Comparison of ENCODE assay signal across 12 mouse cellular contexts in the genomic region with DNA sequence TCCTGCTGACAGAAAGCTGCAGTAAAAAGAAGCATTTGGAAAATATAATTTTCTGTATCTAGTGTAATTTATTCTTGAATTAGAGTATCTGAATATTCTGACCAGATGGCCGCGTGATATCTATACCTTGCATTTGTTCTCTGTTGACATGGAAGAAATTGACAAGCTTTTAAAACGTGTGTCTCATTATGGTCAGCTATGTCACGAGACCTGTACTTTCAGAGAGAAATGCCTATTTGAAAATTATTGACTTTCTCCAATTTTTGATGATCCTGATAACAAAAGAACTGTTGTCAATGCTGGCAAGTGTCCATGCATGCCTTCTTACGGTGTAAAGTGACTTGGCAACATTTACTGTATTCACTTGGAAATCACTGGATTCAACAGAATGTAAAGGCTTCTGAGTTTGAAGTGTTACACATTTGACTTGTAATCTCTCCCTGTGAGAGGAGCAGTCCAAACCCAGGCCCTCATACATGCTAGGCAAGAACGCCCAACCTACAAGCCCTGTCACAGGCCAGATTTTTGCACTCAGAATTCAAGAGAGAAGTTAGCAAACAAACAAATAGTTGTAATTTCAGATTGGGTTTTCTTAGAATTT. TPM values are rescaled to one million over a fixed set of nuclear protein-coding genes. Genes with fewer than 3 reads are reported as not detected.
DNase-seq lines count a peak whose midpoint lies in the region; ATAC-seq and TF ChIP-seq lines count a peak whose summit lies in the region.
"Had no signal": no experiment of that assay in that cellular context is flagged by ENCODE, and none has a peak within 500 bp of the region (broad histone marks: within the 10 kb centered on the region; RNA-seq: fewer than 3 reads in every experiment).

No protein-coding gene starts in this region.

- peaks cover 24% of the 10 kb centered on the region for H3K36me3 ChIP-seq in heart, adult 2 months (ENCODE audit: control insufficient read depth, insufficient read depth, low read length)
- H3K36me3 ChIP-seq in lung, embryonic 16.5 days (ENCODE audit: control insufficient read depth, insufficient read depth, low read length) = no peaks in the 10 kb centered on the region
- H3K36me3 ChIP-seq in liver, embryonic 16.5 days (ENCODE audit: control insufficient read depth, insufficient read depth) = no peaks in the 10 kb centered on the region
- H3K36me3 ChIP-seq: limb, embryonic 15.5 days; midbrain, embryonic 13.5 days had no signal

- WGBS in heart, adult 2 months = 40% methylated on average over 6 of the region's 6 CpGs
- 46% methylated on average over 6 of the region's 6 CpGs for WGBS in lung, embryonic 16.5 days
- 23% methylated on average over 6 of the region's 6 CpGs for WGBS in liver, embryonic 16.5 days (ENCODE audit: insufficient replicate concordance)

- no peak overlapping the region for H3K4me3 ChIP-seq in heart, adult 2 months
- H3K4me3 ChIP-seq in lung, embryonic 16.5 days (ENCODE audit: low read length) = no peak overlapping the region
- peak overlapping the region; percentile 53 for H3K4me3 ChIP-seq in liver, embryonic 16.5 days (ENCODE audit: low read depth, low read length)
- H3K4me3 ChIP-seq: limb, embryonic 15.5 days; midbrain, embryonic 13.5 days had no signal

- no peak overlapping the region for H3K4me2 ChIP-seq in lung, embryonic 16.5 days (ENCODE audit: low read depth, low read length)
- peak overlapping the region; percentile 66 for H3K4me2 ChIP-seq in liver, embryonic 16.5 days (ENCODE audit: low read depth, low read length)
- H3K4me2 ChIP-seq: limb, embryonic 15.5 days; midbrain, embryonic 13.5 days had no signal

- no peaks in the 10 kb centered on the region for H3K27me3 ChIP-seq in heart, adult 2 months (ENCODE audit: control insufficient read depth, insufficient read depth, low read length)
- H3K27me3 ChIP-seq in lung, embryonic 16.5 days (ENCODE audit: control insufficient read depth, insufficient read depth, low read depth, low read length) = no peaks in the 10 kb centered on the region
- H3K27me3 ChIP-seq in liver, embryonic 16.5 days (ENCODE audit: control insufficient read depth, insufficient read depth, low read depth, low read length) = no peaks in the 10 kb centered on the region
- H3K27me3 ChIP-seq: limb, embryonic 15.5 days; midbrain, embryonic 13.5 days had no signal

- TF ChIP-seq EP300 in heart, adult 2 months (IDR thresholded peaks at IDR 0.05; ENCODE audit: insufficient read depth, low read depth, low read length) = no peak

- no peak for ATAC-seq in lung, embryonic 16.5 days (ENCODE audit: low read depth)
- ATAC-seq in liver, embryonic 16.5 days (ENCODE audit: low read depth) = no peak
- ATAC-seq: midbrain, embryonic 13.5 days had no signal

- H3K9ac ChIP-seq in heart, adult 2 months (ENCODE audit: low read depth, low read length) = no peak overlapping the region
- no peak overlapping the region for H3K9ac ChIP-seq in lung, embryonic 16.5 days (ENCODE audit: low read length)
- peak overlapping the region; percentile 54 for H3K9ac ChIP-seq in liver, embryonic 16.5 days (ENCODE audit: low read depth, low read length)
- H3K9ac ChIP-seq: limb, embryonic 15.5 days; midbrain, embryonic 13.5 days had no signal

- intact Hi-C loops in heart, adult 2 months (cut with DNase I) = no loop called here
- intact Hi-C loops in heart, postnatal 10 days (cut with DNase I) = no loop called here

- peaks cover 20% of the 10 kb centered on the region for H3K4me1 ChIP-seq in heart, adult 2 months (ENCODE audit: control insufficient read depth, insufficient read depth, low read length)
- peaks cover 30% of the 10 kb centered on the region for H3K4me1 ChIP-seq in lung, embryonic 16.5 days (replicated peaks; ENCODE audit: control insufficient read depth, insufficient read depth, low read length)
- peaks cover 55% of the 10 kb centered on the region for H3K4me1 ChIP-seq in liver, embryonic 16.5 days (ENCODE audit: control insufficient read depth, low read depth, low read length)

- H3K27ac ChIP-seq in heart, adult 2 months = peak overlapping the region; percentile 1; the same call in 1 of the 2 replicates
- H3K27ac ChIP-seq in lung, embryonic 16.5 days (ENCODE audit: low read length) = peak overlapping the region; percentile 10; the same call in 1 of the 2 replicates
- H3K27ac ChIP-seq in liver, embryonic 16.5 days (ENCODE audit: low read length) = peak overlapping the region; percentile 74
- H3K27ac ChIP-seq: limb, embryonic 15.5 days; midbrain, embryonic 13.5 days had no signal

- DNase-seq in heart, adult 2 months = no peak
- no peak for DNase-seq in heart, postnatal 10 days
- DNase-seq in lung, adult 18-20 months = no peak
- DNase-seq in brain, embryonic 14.5 days (ENCODE audit: low read depth) = peak; percentile 56
- no peak for DNase-seq in B cell, adult 2 months
- DNase-seq: adrenal gland, adult 8-10 months; kidney, postnatal 36 days; thymus, adult 2 months had no signal

- no peak for TF ChIP-seq CTCF in heart, adult 2 months (IDR thresholded peaks at IDR 0.05)
- TF ChIP-seq CTCF in brain, embryonic 14.5 days (IDR thresholded peaks at IDR 0.05; ENCODE audit: borderline replicate concordance, extremely low read depth, insufficient read depth, insufficient read length) = no peak

- TF ChIP-seq POLR2A in heart, adult 2 months (IDR thresholded peaks at IDR 0.05; ENCODE audit: insufficient read depth, low read depth, low read length) = no peak
- no peak for TF ChIP-seq POLR2A in brain, embryonic 14.5 days (IDR thresholded peaks at IDR 0.05; ENCODE audit: borderline replicate concordance, extremely low read depth, insufficient read depth, insufficient read length, poor library complexity, severe bottlenecking)

- H3K9me3 ChIP-seq in lung, embryonic 16.5 days (ENCODE audit: control insufficient read depth, low read length) = no peaks in the 10 kb centered on the region
- no peaks in the 10 kb centered on the region for H3K9me3 ChIP-seq in liver, embryonic 16.5 days (replicated peaks; ENCODE audit: control insufficient read depth, low read length)
- H3K9me3 ChIP-seq: limb, embryonic 15.5 days; midbrain, embryonic 13.5 days had no signal

- 0 out of 2 replicates have a peak, but pooled peaks cover 2% of the 10 kb centered on the region for H3K79me2 ChIP-seq in heart, adult 2 months (replicated peaks; ENCODE audit: control insufficient read depth, insufficient read depth, low read length)

RNA-seq across cellular contexts. Expression of a gene that starts 49.3 kb away (rescaled TPM):
- total RNA-seq in heart, adult 2 months (2021) = 100 to 1,000 TPM; 144 to 155 TPM
- 25.6 and 64.3 TPM in 2 replicates for polyA plus RNA-seq in heart, adult 2 months (2012; rRNA removed)
- total RNA-seq in heart, postnatal 10 days (2021) = 100 to 1,000 TPM; 211 to 240 TPM
- polyA plus RNA-seq in lung, embryonic 16.5 days (2015; fragmentation: Nextera tagmentation; extraction: Ambion mirVana) = 231 and 237 TPM in 2 replicates
- polyA plus RNA-seq in brain, embryonic 14.5 days (2012; rRNA removed) = 22.7 and 25.1 TPM in 2 replicates
- 80.0 and 83.8 TPM in 2 replicates for polyA plus RNA-seq in liver, embryonic 16.5 days (2015; fragmentation: Nextera tagmentation; extraction: Ambion mirVana)

Comparison
In these comparisons a context has a peak if more than half of its experiments do, and no peak if none do; other contexts are left out.
1. H3K27ac ChIP-seq: peak in every context shown above with its lines; median percentile 74 in liver, embryonic 16.5 days; 10 in lung, embryonic 16.5 days; 1 in heart, adult 2 months.